Mouse (Mus musculus) MN1 (cell line): Measurements from ENCODE around the gene Mis18a.

Experiments
- DNase-seq: peaks from one replicate; pipeline ENCODE4 v3.0.0-alpha.2; 2016; ENCODE audit warnings: low spot score

Gene Mis18a

GRCm38 (mm10) chr16:90727233-90728115, at the start of gene Mis18a:
Gene Mis18a, minus strand, starts transcription at chr16:90727404.
- DNase-seq, result peak; percentile 96

- peak; percentile 38 for DNase-seq
These were observed 48.8 kb upstream of the Mis18a start for GRCm38 (mm10) chr16:90775946-90776520.

- DNase-seq, result no peak
These were observed 47.4 kb upstream of the Mis18a start for GRCm38 (mm10) chr16:90774646-90775045.

- no peak for DNase-seq
These were observed 47.0 kb upstream of the Mis18a start for GRCm38 (mm10) chr16:90774216-90774615.

GRCm38 (mm10) chr16:90766919-90767454, 39.8 kb upstream of the Mis18a start:
- no peak for DNase-seq

GRCm38 (mm10) chr16:90765195-90765877, 38.1 kb upstream of the Mis18a start:
- DNase-seq, result no peak

- DNase-seq, result no peak
These were observed 33.3 kb upstream of the Mis18a start for GRCm38 (mm10) chr16:90760515-90760914.

DNA sequence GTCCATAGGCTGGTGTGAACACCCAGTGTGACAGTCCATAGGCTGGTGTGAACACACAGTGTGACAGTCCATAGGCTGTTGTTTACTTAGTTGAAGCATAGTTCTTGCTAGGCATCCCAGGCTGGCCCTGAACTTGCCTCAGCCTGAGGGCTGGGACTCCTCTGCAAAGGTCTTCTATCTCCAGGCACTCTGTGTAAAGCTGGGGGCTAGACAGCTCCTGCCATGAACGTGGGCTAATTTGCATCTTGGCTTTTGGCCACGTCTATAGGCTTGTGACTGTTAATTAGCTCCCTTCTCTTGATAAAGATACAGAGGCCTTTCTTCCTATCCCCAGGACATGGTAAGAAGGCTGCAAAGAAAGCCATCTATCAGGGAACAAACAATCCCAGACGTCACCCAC, 32.1 kb upstream of the Mis18a start:
- no peak for DNase-seq

GRCm38 (mm10) chr16:90753386-90753941, 26.3 kb upstream of the Mis18a start:
- DNase-seq, result no peak

DNA sequence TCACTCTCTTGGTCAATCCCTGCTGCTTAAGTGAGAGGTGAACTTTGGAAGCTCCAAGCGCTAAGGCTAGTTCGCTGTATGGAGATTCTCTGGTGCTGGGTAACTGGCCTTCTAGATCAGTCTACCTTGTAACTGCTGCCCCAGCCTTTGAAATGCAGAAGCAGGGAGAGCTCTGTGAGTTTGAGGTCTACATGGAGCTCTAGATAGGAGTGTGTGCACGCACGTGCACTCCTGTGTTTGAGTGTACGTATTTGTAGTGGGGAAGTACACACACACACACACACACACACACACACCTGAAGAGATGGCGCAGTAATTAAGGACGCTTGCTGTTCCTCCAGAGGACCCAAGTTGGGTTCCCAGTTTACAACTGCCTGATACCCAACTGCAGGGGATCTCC, 21.0 kb upstream of the Mis18a start:
- no peak for DNase-seq

DNA sequence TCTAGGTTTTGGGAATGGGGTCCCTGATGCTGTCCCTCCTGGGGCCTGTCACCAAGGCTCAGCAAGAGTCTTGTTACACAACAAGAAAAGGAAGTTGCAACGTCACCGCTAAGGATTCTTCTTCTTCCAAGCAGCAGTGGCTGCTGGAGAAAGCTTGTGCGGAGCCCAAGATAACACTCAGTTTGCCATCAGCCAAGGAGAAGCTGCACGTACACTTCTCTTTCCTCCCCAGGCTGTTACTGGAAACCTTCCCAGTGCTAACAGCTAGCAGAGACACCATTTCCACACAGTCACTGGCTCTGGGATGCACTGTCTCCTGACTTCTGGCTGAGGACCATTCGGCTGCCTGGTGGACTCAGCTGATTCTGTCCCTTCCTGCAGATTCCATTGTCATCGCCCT, 19.9 kb upstream of the Mis18a start:
- DNase-seq, result no peak

GRCm38 (mm10) chr16:90738092-90738956, 11.1 kb upstream of the Mis18a start, which contains the start of gene Mrap:
Gene Mrap, plus strand, starts transcription at chr16:90738207.
- DNase-seq, result peak; percentile 35

- no peak for DNase-seq
These were observed 9.6 kb upstream of the Mis18a start for GRCm38 (mm10) chr16:90736672-90737270.

DNA sequence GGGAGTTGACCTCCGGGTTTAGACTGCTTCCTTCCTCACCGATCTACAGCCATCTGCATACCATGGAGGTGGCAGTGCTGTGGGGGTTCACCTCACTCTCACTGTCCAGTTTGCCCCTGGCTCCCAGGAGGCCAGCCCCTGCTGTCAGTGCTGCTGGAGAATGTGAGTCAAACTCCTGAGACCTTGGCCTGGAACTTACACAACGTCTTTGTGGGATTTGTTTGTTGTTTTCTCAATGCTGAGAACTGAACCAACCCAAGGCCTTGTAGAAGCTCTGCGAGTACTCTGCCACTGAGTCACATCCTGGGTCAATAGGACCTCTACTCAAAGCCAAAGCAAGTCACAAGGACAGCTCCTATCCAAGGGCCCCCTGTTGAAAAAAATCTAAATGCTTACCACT, 8.4 kb upstream of the Mis18a start:
- DNase-seq, result no peak

DNA sequence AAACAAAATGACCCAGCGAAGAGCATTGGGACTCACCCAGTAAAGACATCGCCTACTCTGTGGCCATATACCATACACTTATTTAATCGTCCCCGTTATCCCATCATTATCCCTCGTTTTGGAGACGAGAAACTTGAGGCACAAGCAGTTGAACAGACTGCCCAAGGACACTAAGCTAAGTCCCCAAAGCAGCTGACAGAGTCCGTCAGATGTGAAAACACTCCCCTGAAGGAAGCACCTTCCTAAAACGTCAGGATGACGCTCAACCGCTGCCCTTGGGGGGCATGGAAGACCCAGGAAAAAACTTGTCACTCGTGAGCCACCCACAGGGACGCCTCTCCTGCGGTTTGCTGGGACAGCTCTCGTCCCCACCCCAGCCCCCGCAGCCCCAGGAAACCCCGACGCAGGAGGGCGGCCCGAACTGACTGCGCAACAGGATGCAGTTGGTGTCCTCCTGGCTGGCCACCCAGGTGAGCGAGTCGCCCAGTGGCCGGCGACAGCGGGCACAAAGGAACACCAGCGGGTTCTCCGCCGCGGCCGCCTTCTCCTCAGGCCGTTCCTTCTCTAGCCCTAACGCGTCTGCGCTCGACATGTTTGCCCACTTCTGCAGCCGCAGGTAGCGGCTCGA, 490 bp downstream of the Mis18a start:
- peak; percentile 8 for DNase-seq

DNA sequence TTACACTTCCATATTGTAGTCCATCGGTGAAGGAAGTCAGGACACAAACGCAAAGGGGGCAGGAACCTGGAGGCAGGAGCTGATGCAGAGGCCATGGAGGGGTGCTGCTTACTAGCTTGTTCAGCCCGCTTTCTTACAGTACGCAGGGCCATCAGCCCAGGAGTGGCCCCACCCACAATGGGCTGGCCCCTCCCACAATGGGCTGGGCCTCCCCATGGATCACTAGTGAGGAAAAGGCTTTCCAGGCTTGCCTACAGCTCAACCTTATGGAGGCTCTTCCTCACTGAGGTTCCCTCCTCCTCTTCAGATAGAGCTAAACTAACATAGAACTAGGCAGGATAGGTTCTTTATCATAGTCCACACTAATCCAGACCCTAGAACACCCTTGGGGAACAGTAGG, 3.2 kb downstream of the Mis18a start:
- no peak for DNase-seq

GRCm38 (mm10) chr16:90710313-90710712, 16.9 kb downstream of the Mis18a start:
- peak; percentile 28 for DNase-seq

DNA sequence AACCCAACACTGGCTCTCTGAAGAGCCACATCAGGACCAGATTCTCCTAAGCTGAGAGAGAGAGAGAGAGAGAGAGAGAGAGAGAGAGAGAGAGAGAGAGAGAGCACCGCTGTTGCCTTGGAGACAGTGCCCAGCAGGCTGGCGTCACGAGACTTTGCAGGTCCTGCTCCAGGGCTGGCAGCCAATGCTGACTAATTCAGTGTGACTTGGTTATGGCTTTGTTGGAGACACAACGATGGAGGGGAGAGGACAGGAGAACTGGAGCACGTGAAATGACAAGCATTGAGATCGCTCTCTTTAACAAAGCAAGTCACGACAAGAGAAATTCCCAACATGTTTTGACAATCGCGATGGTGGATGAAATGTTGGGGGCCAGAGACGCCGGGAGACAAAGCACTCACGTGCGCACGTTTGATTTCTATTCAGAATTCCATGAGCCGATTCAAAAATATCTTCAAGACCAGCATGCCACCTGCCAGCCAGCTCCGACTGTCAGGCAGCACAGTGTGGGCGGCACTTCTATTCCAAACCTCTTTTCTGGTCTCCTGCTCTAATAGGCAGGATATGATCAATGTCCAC, 17.4 kb downstream of the Mis18a start:
- DNase-seq, result peak; percentile 91

GRCm38 (mm10) chr16:90706279-90706678, 20.9 kb downstream of the Mis18a start:
- DNase-seq, result no peak
